Comparison of ENCODE assay signal across 7 mouse cellular contexts in genomic region chr19:21271186-21271585, GRCm38 (mm10). TPM values are rescaled to one million over a fixed set of nuclear protein-coding genes. Genes with fewer than 3 reads are reported as not detected.
DNase-seq lines count a peak whose midpoint lies in the region; ATAC-seq and TF ChIP-seq lines count a peak whose summit lies in the region.

No protein-coding gene starts in this region.

- ATAC-seq in megakaryocyte-erythroid progenitor cell, adult 5-6 weeks (replicated peaks; ENCODE audit: low FRiP score, low TSS enrichment, poor library complexity, severe bottlenecking) = 0 out of 2 replicates have a peak, but pooled peaks have one; percentile 1

- TF ChIP-seq CTCF in left cerebral cortex, adult 2 months (IDR thresholded peaks at IDR 0.05) = no peak
- TF ChIP-seq CTCF in bone marrow macrophage, adult 2 months (IDR thresholded peaks at IDR 0.05; ENCODE audit: low read depth, low read length) = no peak
- TF ChIP-seq CTCF in embryonic fibroblast, embryonic 13.5 days (IDR thresholded peaks at IDR 0.05; ENCODE audit: borderline replicate concordance, insufficient read depth, low read length) = no peak

- peak overlapping the region; percentile 95 for H3K4me3 ChIP-seq in left cerebral cortex, adult 2 months
- H3K4me3 ChIP-seq in bone marrow macrophage, adult 2 months (ENCODE audit: insufficient read depth, low read length) = peak overlapping the region; percentile 63
- H3K4me3 ChIP-seq in embryonic fibroblast, embryonic 13.5 days (ENCODE audit: insufficient read depth, low read length) = peak overlapping the region; percentile 57

- intact Hi-C loops in left cerebral cortex, adult 2 months (cut with DNase I) = loop anchor here (5.0 to 10.0 kb wide), 3 partner anchors 134 to 384 kb away; partner anchors contain the start of genes 1110059E24Rik, Abhd17b and Gda
- intact Hi-C loops in left cerebral cortex, postnatal 25 days (cut with DNase I) = loop anchor here (5.0 to 10.0 kb wide), 5 partner anchors 134 to 476 kb away; no protein-coding TSS in a partner anchor

- H3K27ac ChIP-seq in left cerebral cortex, adult 2 months = peak overlapping the region; percentile 95
- peak overlapping the region; percentile 74 for H3K27ac ChIP-seq in bone marrow macrophage, adult 2 months (ENCODE audit: insufficient read depth, low read depth, low read length)
- H3K27ac ChIP-seq in embryonic fibroblast, embryonic 13.5 days (ENCODE audit: insufficient read depth, low read length) = peak overlapping the region; percentile 85

- H3K4me1 ChIP-seq in bone marrow macrophage, adult 2 months (ENCODE audit: control insufficient read depth, insufficient read depth, low read length) = peaks cover 2% of the 10 kb centered on the region; the same call in 1 of the 2 replicates
- no peaks in the 10 kb centered on the region; the same call in 1 of the 2 replicates for H3K4me1 ChIP-seq in embryonic fibroblast, embryonic 13.5 days (ENCODE audit: control insufficient read depth, insufficient read depth, low read length)

- no peak for TF ChIP-seq POLR2A in bone marrow macrophage, adult 2 months (IDR thresholded peaks at IDR 0.05; ENCODE audit: borderline replicate concordance, low read depth, low read length)
- TF ChIP-seq POLR2A in embryonic fibroblast, embryonic 13.5 days (IDR thresholded peaks at IDR 0.05; ENCODE audit: low read depth, low read length) = no peak

- DNase-seq in left cerebral cortex, adult 2 months (ENCODE audit: extremely low spot score in 1 of 2, low spot score in 2 of 2) = peak; percentile 9 to 14
- no peak for DNase-seq in left cerebral cortex, postnatal 25 days (ENCODE audit: low spot score in 2 of 2)
- DNase-seq in kidney, postnatal 10 days = peak; percentile 42
- DNase-seq in Muller cell, postnatal 12 days (ENCODE audit: inconsistent ontology term) = no peak

RNA-seq across cellular contexts. Expression of gene Zfand5, which starts 0.9 kb away (rescaled TPM):
- 100 to 1,000 TPM; 150 to 171 TPM for total RNA-seq in left cerebral cortex, adult 2 months (2021)
- total RNA-seq in left cerebral cortex, postnatal 25 days (2021) = 100 to 1,000 TPM; 172 to 175 TPM
- 109 and 121 TPM in 2 replicates for polyA plus RNA-seq in bone marrow macrophage, adult 2 months (2012; ENCODE audit: insufficient read depth, insufficient read length, missing spikeins)
- polyA plus RNA-seq in embryonic fibroblast, embryonic 13.5 days (2011; ENCODE audit: insufficient read length, low read depth, missing spikeins) = 66.0 and 87.6 TPM in 2 replicates
- 50.5 and 79.3 TPM in 2 replicates for total RNA-seq in megakaryocyte-erythroid progenitor cell, adult 5-6 weeks (2014; fragmentation: Nextera tagmentation)
- total RNA-seq in megakaryocyte-erythroid progenitor cell, adult 5-6 weeks (2017) = 84.2 and 140 TPM in 2 replicates

Comparison
In these comparisons a context has a peak if more than half of its experiments do, and no peak if none do; other contexts are left out.
1. DNase-seq: peak in left cerebral cortex, adult 2 months (2 of 2) and kidney, postnatal 10 days (single experiment); none in left cerebral cortex, postnatal 25 days (0 of 2) and Muller cell, postnatal 12 days (single experiment).
2. Peak in every context shown above with its lines, with median percentiles within 50 percentile points of each other: H3K27ac ChIP-seq and H3K4me3 ChIP-seq.